Mouse (Mus musculus) intestine, embryonic 16.5 days (tissue): ENCODE data around the gene Sertad2. TPM values are rescaled to one million over a fixed set of nuclear protein-coding genes. Genes with fewer than 3 reads are reported as not detected.
A peak's percentile ranks its signal among the peaks of the same experiment; 100 is the strongest.

Source experiments
- ATAC-seq: fragments of 200-750 bp; cut with Nextera tagmentation; 2 replicates; pipeline ENCODE4 v1.8.0; 2017; ENCODE audit warnings: moderate TSS enrichment, moderate library complexity
- H3K27ac ChIP-seq: fragments of 300-500 bp; sonication (generic); 2 replicates; pipeline ENCODE4 v1.5.1; 2014; ENCODE audit warnings: mild to moderate bottlenecking, low read length
- H3K27me3 ChIP-seq: fragments of 300-500 bp; sonication (generic); replicated peaks from 2 replicates; pipeline ENCODE4 v1.6.1; 2014; ENCODE audit warnings: low read length, control low read depth, mixed read lengths; ENCODE audit not compliant: control insufficient read depth, insufficient read depth
- H3K36me3 ChIP-seq: fragments of 300-500 bp; sonication (generic); 2 replicates; pipeline ENCODE4 v1.6.1; 2014; ENCODE audit warnings: low read length, control low read depth; ENCODE audit not compliant: control insufficient read depth, insufficient read depth
- H3K4me1 ChIP-seq: fragments of 300-500 bp; sonication (generic); 2 replicates; pipeline ENCODE4 v1.6.1; 2014; ENCODE audit warnings: low read length, control low read depth, mixed read lengths; ENCODE audit not compliant: control insufficient read depth, insufficient read depth
- H3K4me2 ChIP-seq: fragments of 300-500 bp; sonication (generic); 2 replicates; pipeline ENCODE4 v1.6.1; 2014; ENCODE audit warnings: low read depth, low read length, control low read depth
- H3K4me3 ChIP-seq: fragments of 300-500 bp; sonication (generic); 2 replicates; pipeline ENCODE4 v1.5.1; 2014; ENCODE audit warnings: mild to moderate bottlenecking, low read length
- H3K9ac ChIP-seq: fragments of 300-500 bp; sonication (generic); 2 replicates; pipeline ENCODE4 v1.6.1; 2014; ENCODE audit warnings: low read depth, low read length
- H3K9me3 ChIP-seq: fragments of 300-500 bp; sonication (generic); 2 replicates; pipeline ENCODE4 v1.6.1; 2016; ENCODE audit warnings: low read length, control low read depth; ENCODE audit not compliant: control insufficient read depth
- WGBS: fragments of 180-500 bp; shearing (Covaris S2); extraction: QIAGEN DNeasy Blood & Tissue Kit; methylation state at CpG from one replicate; pipeline ENCODE4 v1.1.7; 2014; 5-methylcytosine and 5-hydroxymethylcytosine counted together
- polyA plus RNA-seq: library from polyadenylated mRNA; unstranded; fragments of >200 nt; fragmentation: Nextera tagmentation; extraction: Ambion mirVana; gene quantifications from 2 replicates; pipeline ENCODE4 v1.2.1, GENCODE M21; 2015

Sertad2 gene
- polyA plus RNA-seq, 1 experiment from 2014 or later: 41.3 TPM

DNA sequence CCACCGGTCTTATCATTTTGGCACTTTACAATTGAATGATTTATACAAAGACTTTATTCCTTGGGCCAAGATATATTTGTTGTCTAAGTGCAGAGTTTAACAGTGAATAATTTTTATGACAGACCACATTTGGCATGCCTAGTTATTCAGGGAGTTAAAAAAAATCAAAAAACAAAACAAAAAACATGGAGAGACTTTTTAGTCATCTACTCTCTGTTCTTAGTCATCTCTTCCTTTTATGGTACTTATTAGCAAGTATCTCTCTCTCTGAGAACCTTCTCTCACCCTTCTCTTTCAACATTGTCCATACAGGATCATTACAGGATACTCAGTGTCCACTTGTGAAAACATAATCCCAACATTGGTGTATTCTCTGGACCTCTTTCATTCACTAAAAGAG is 42.2 kb downstream of the Sertad2 start:
- no peak overlapping the region for H3K27ac ChIP-seq
- H3K36me3 ChIP-seq: no peaks in the 10 kb centered on the region
- no peaks in the 10 kb centered on the region for H3K9me3 ChIP-seq
- H3K4me2 ChIP-seq: no peak overlapping the region
- peaks cover 3% of the 10 kb centered on the region; the same call in 1 of the 2 replicates for H3K4me1 ChIP-seq
- WGBS: 66% methylated on average over 1 of the region's 1 CpGs
- H3K27me3 ChIP-seq: no peaks in the 10 kb centered on the region
- H3K4me3 ChIP-seq: no peak overlapping the region
- H3K9ac ChIP-seq: no peak overlapping the region
- no peak for ATAC-seq

DNA sequence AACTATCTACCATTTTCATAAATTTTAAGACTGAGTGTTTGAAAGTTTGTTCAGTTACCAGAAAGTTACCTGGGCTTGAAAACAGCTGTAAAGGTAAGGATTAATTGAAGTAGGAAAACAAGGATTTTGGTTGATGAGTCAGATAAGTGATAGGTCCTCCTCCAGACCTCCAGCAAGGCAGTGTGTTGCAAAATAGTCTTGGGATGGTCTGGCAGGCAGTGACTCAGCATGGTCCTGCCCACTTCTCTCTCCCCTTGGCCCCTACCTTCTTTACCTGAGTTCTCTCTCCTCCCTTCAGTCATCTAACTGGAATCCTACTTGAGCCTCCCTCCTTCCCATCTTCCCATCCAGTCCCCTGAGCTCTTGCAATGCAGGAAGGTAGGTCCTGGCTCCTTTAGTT is 43.1 kb downstream of the Sertad2 start:
- Histone ChIP-seq H3K36me3 (no peaks in the 10 kb centered on the region), H3K4me1 (peaks cover 3% of the 10 kb centered on the region; the same call in 1 of the 2 replicates), H3K27me3 (no peaks in the 10 kb centered on the region), H3K4me2 (no peak overlapping the region), H3K9ac (no peak overlapping the region), H3K4me3 (no peak overlapping the region), H3K9me3 (no peaks in the 10 kb centered on the region), H3K27ac (no peak overlapping the region)
- no peak for ATAC-seq

DNA sequence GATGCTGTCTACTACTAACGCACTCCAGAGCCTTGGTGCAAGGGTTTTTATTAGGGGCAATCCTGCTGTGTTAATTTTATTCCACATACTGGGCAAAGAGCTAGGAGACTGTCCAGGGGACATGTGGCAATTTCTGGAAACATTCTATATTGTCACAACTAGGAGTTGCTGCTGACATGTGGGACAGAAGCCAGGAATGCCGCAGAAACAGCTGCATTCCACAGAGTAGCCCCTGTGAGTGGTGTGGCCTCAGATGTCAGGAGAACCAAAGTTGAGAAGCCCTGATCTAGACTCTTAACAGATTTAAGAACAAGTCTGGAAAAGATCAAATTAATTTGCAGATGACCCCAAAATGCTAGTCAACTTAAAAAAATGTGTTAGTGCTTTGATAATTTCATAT is 46.3 kb downstream of the Sertad2 start:
- Histone ChIP-seq H3K4me3 (no peak overlapping the region), H3K27me3 (no peaks in the 10 kb centered on the region), H3K9ac (no peak overlapping the region), H3K4me1 (peaks cover 3% of the 10 kb centered on the region; the same call in 1 of the 2 replicates), H3K36me3 (no peaks in the 10 kb centered on the region), H3K27ac (no peak overlapping the region), H3K9me3 (no peaks in the 10 kb centered on the region), H3K4me2 (no peak overlapping the region)
- WGBS: 34% methylated on average over 2 of the region's 2 CpGs
- no peak for ATAC-seq

DNA sequence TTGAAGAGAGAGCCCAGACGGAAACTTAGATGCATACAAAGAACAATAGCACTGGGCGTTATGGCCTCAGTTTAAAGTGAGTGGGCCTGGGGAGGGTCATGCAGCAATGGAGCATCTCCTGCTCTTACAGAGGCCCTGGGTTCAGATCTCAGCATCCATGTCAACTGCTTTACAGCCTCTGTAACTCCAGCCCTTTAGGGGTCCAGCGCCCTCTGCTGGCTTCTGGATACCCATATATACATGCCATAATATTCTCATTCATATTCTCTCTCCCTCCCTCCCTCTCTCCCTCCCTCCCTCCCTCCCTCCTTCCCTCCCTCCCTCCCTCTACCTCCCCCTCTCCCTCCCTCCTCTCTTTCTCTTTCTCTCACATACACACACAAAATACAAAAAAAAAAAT is 49.0 kb downstream of the Sertad2 start:
- no peak overlapping the region for H3K4me3 ChIP-seq
- WGBS: 76% methylated on average over 3 of the region's 3 CpGs
- no peak for ATAC-seq

DNA sequence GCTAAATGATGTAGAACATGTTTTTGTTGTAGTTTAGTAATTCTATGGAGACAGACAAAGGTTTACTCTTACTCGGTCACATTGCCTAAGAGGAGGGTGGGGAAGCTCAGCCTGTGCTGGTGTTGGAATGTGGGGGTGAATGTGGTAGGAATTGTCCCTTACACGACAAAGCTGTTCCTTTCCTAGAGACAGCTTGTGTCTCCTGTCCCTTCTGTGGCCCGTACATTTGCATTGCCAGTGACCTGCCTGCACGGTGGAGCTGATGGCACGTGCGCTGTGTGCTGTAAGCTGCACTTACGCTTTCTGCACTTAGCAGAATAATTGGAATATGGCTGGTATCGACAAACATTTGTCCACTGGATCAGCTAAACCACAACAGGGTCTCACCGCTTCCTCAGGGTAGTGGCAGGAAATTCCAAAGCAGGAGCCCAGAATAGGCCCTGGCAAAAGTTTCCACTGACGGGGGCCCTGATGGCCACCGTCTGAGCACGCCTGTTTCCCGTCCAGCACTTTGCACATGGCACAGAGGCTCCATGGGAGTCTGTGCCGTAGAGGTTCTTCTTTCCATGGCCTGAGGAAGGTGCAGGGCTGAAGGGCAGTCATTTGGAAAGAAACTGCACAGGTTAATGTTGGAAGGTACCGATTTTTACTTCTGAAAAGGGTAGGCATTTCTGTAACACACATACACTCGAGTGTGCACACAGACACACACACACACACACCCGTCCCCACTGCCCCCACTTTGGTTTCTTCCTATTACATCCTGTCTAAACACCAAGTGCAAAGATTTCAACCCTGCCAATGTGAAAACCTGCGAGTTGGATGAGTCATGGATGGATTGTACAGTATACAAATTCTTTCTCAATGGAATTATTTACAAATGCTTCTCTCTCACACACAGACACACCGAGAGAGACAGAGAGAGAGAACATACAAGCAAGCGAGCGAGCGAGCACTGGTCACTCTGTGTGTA is 51.5 kb downstream of the Sertad2 start:
- Histone ChIP-seq H3K36me3 (no peaks in the 10 kb centered on the region), H3K4me3 (no peak overlapping the region), H3K4me2 (no peak overlapping the region), H3K27me3 (no peaks in the 10 kb centered on the region), H3K9me3 (no peaks in the 10 kb centered on the region), H3K27ac (0 out of 2 replicates have a peak overlapping the region, but pooled peaks have one; percentile 15), H3K4me1 (0 out of 2 replicates have a peak, but pooled peaks cover 3% of the 10 kb centered on the region), H3K9ac (no peak overlapping the region)
- WGBS: 61% methylated on average over 22 of the region's 22 CpGs
- ATAC-seq: no peak

More for the DNA sequence above, 49.0 kb downstream of the Sertad2 start:
- Histone ChIP-seq H3K4me2 (no peak overlapping the region), H3K4me1 (0 out of 2 replicates have a peak, but pooled peaks cover 6% of the 10 kb centered on the region), H3K9me3 (no peaks in the 10 kb centered on the region), H3K9ac (no peak overlapping the region), H3K27ac (no peak overlapping the region), H3K27me3 (no peaks in the 10 kb centered on the region), H3K36me3 (no peaks in the 10 kb centered on the region)

DNA sequence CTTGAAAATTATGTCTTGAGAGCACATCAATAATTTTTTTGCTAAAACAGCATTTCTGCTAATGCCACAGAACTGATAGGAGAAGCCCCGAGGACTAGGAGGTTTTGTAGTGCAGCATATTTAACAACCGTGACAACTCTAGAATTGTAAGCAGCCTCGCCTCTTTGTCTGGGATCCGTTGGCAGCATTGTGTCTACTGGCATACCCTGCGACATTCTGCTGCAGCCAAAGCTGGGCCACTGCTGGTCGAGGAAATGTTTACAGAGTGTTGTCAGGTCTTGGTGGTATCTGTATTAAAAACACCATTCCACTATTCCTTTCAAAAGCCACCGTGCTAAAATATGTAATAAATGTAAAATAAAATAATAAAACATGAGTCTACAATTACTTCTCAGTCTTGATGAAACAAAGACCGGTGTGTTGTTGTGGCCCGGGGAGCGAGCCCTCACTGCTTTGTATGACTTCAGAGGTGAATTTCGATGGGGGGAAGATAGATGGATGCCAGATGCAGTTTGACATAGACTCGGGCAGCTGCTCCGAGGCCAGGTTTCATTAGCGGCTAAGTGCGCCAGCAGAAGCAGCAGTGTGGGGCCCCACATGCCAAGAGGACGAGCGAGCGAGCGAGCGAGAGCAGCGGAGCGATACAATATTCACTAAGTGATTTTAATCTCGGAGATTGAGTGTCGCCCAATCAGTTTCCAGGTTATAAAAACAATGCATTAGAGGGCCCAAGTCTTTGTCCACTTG is 60.2 kb downstream of the Sertad2 start:
- Histone ChIP-seq H3K27ac (no peak overlapping the region), H3K36me3 (no peaks in the 10 kb centered on the region), H3K9ac (no peak overlapping the region), H3K9me3 (no peaks in the 10 kb centered on the region), H3K27me3 (no peaks in the 10 kb centered on the region), H3K4me2 (peak overlapping the region; percentile 37; the same call in 1 of the 2 replicates), H3K4me3 (no peak overlapping the region), H3K4me1 (0 out of 2 replicates have a peak, but pooled peaks cover 2% of the 10 kb centered on the region)
- WGBS: 51% methylated on average over 24 of the region's 24 CpGs
- ATAC-seq: no peak

DNA sequence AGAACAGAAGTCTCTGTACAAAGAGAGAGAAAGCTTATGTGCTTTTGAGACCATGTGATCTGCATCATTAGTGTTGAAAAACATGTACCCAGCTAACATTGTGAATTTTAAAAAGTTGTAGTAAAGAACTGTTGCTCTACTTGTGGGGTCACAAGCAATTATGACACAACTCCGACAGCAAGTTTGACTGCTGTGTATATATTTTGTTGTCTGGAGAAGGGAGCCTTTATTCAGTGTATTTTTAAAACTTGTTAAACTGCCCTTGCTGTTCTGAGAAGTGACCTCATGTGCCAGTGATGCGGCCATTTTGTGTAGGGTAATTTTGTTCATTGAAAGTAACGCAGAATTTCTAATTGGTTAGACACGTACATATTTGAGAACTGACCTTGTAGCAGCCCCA is 61.1 kb downstream of the Sertad2 start:
- no peak overlapping the region for H3K4me3 ChIP-seq
- no peaks in the 10 kb centered on the region for H3K36me3 ChIP-seq
- H3K9me3 ChIP-seq: no peaks in the 10 kb centered on the region
- no peak overlapping the region for H3K4me2 ChIP-seq
- no peak for ATAC-seq
- 79% methylated on average over 4 of the region's 4 CpGs for WGBS
- H3K9ac ChIP-seq: no peak overlapping the region
- no peak overlapping the region for H3K27ac ChIP-seq
- H3K4me1 ChIP-seq: 0 out of 2 replicates have a peak, but pooled peaks cover 2% of the 10 kb centered on the region
- no peaks in the 10 kb centered on the region for H3K27me3 ChIP-seq

DNA sequence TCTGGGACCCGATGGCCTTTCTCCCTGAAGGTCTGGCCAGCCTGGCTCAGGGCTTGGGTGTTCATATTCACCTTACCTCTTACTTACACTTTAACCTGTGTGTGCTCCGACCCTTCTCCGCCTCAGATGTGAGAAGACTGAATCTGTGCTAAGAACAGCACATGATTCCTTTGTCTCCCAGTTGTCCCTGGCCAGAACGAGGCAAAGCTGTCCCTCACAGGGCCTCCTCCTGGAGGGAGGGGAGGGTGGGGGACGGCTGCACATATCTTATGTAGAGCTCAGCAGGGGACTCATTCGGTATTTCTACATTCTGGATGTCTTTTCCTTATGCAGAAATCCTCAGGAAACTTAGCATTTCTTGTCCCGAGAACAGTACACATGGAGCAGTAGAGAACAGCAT is 62.6 kb downstream of the Sertad2 start:
- Histone ChIP-seq H3K36me3 (no peaks in the 10 kb centered on the region), H3K4me2 (no peak overlapping the region), H3K27ac (no peak overlapping the region), H3K9ac (no peak overlapping the region), H3K4me1 (0 out of 2 replicates have a peak, but pooled peaks cover 2% of the 10 kb centered on the region), H3K9me3 (no peaks in the 10 kb centered on the region), H3K27me3 (no peaks in the 10 kb centered on the region), H3K4me3 (no peak overlapping the region)
- no peak for ATAC-seq
- WGBS: 64% methylated on average over 7 of the region's 7 CpGs

DNA sequence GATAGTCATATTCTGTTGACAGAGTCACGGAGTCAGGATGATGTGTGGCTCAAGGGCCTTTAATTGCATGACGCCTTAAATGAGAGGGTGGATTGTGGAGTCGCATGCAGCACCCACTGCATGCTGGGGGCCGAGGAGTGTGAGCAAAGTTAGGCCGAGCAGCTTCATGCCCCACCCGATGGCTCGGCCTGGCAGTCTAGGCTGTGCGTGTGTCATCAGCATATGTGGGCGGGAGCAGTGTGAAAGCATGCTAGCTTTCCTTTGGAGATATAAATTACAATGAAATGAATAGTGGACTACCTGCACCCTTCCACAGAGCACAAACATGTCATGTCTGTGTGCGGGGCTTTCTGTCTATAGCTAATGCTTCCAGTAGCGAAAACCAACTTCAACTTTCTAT is 65.4 kb downstream of the Sertad2 start:
- Histone ChIP-seq H3K27me3 (no peaks in the 10 kb centered on the region), H3K4me1 (no peaks in the 10 kb centered on the region), H3K9me3 (no peaks in the 10 kb centered on the region), H3K4me3 (no peak overlapping the region), H3K4me2 (no peak overlapping the region), H3K9ac (no peak overlapping the region), H3K36me3 (no peaks in the 10 kb centered on the region), H3K27ac (no peak overlapping the region)
- no peak for ATAC-seq
- 78% methylated on average over 11 of the region's 11 CpGs for WGBS
